In the genomic region with DNA sequence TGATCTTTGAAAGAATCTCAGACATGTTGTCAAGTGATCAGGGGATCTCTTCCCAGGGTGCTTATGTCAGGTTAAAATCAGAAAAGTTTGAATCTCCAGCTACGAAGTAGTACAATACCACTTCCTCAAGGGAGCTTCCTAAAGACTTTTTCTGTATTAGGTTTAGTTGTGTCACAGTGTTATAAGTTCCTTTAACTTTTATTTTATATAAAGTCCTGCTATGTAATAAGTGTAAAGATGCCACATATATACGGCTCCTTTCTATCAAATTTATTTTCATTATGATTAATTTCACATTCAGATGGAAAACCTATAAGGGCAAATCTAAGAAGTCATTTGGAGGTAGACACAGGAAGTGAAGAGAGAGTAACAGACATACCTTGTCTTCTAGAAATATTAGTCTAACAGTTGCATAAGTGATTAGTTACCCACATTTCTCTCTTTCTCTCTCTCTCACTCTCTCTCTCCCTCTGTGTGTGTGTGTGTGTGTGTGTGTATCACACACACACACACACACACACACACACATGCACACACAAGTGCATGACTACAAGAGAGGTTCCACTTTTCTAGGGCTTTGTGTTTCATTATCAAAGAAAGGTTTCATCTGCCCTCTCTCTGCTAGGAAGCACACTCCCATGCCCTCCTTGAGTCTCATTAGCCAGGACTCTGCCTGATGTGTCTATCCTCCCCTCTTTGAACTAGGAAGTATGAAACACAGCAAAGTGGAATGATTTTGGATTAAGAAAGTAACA, we compare ENCODE assay signal across 26 mouse cellular contexts.
"Had no signal": no experiment of that assay in that cellular context is flagged by ENCODE, and none has a peak within 500 bp of the region (broad histone marks: within the 10 kb centered on the region; RNA-seq: fewer than 3 reads in every experiment).

No protein-coding gene starts in this region.

- H3K36me3 ChIP-seq: heart, embryonic 10.5 days; heart, embryonic 12.5 days; hindbrain, embryonic 10.5 days; hindbrain, embryonic 12.5 days; kidney, embryonic 15.5 days; limb, embryonic 13.5 days; limb, embryonic 15.5 days; liver, embryonic 12.5 days had no signal

- ATAC-seq: hindbrain, embryonic 16.5 days; intestine, embryonic 16.5 days; liver, embryonic 12.5 days had no signal

- H3K4me3 ChIP-seq: gastrocnemius, adult 2 months; heart, embryonic 10.5 days; heart, embryonic 12.5 days; hindbrain, embryonic 10.5 days; hindbrain, embryonic 12.5 days; kidney, embryonic 15.5 days; limb, embryonic 13.5 days; limb, embryonic 15.5 days; liver, embryonic 12.5 days had no signal

- H3K27ac ChIP-seq: gastrocnemius, adult 2 months; heart, embryonic 10.5 days; hindbrain, embryonic 10.5 days; hindbrain, embryonic 12.5 days; hindbrain, embryonic 14.5 days; kidney, embryonic 15.5 days; kidney, postnatal 0 days; limb, embryonic 13.5 days; limb, embryonic 15.5 days; liver, embryonic 12.5 days had no signal

- H3K4me1 ChIP-seq: heart, embryonic 10.5 days; hindbrain, embryonic 10.5 days; hindbrain, embryonic 12.5 days; kidney, embryonic 15.5 days; limb, embryonic 15.5 days had no signal

- H3K27me3 ChIP-seq: heart, embryonic 12.5 days; hindbrain, embryonic 12.5 days; kidney, embryonic 15.5 days; limb, embryonic 13.5 days; limb, embryonic 15.5 days; liver, embryonic 12.5 days had no signal

- DNase-seq: gastrocnemius, adult 2 months; gastrocnemius, postnatal 10 days; gastrocnemius, postnatal 25 days; heart, adult 18-20 months; heart, postnatal 10 days; heart, postnatal 36 days; kidney, adult 11 months; kidney, adult 2 months; kidney, adult 9 months; kidney, postnatal 14 days; kidney, postnatal 36 days; layer of hippocampus, adult 9-11 months; layer of hippocampus, postnatal 36 days; left cerebral cortex, postnatal 4 days had no signal
